ENCODE assay signal across 14 mouse cellular contexts in the genomic region with DNA sequence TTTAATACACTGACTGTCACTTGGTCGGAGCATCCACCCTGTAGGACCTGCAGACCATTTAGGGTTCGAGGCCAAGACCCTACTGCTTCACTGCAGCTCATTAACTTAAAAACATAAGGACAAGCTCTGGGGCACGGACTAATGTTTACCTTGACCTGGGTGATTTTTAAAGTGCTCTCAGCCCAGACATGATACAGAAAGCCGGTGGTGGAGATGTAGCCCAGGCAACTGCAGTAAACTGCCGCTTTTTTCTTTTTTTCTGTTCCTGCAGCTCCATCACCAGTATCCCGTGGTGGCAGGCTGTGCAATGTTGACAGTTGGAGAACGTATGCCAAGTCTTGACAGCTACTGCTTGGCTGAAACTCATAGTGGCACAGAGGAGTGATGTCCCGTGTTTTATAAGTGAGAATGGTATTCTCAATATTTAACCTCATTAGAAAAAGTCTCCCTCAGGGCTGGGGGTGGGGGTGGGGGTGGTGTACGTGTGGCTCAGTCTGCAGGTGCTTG. TPM values are rescaled to one million over a fixed set of nuclear protein-coding genes. Genes with fewer than 3 reads are reported as not detected.
DNase-seq lines count a peak whose midpoint lies in the region; ATAC-seq and TF ChIP-seq lines count a peak whose summit lies in the region.
"Had no signal": no experiment of that assay in that cellular context is flagged by ENCODE, and none has a peak within 500 bp of the region (broad histone marks: within the 10 kb centered on the region; RNA-seq: fewer than 3 reads in every experiment).

No protein-coding gene starts in this region.

- H3K4me3 ChIP-seq in forebrain, embryonic 14.5 days (ENCODE audit: low read depth, low read length): no peak overlapping the region
- H3K4me3 ChIP-seq in forebrain, embryonic 11.5 days (ENCODE audit: low read depth, low read length): no peak overlapping the region
- no peak overlapping the region for H3K4me3 ChIP-seq in lung, postnatal 0 days (ENCODE audit: low read depth, low read length)
- H3K4me3 ChIP-seq: embryonic facial prominence, embryonic 12.5 days; heart, embryonic 12.5 days had no signal

- H3K27me3 ChIP-seq in forebrain, embryonic 14.5 days (replicated peaks; ENCODE audit: control insufficient read depth, insufficient read depth, low read length): no peaks in the 10 kb centered on the region
- no peaks in the 10 kb centered on the region for H3K27me3 ChIP-seq in forebrain, embryonic 11.5 days (ENCODE audit: control insufficient read depth, insufficient read depth, low read length)
- no peaks in the 10 kb centered on the region for H3K27me3 ChIP-seq in lung, postnatal 0 days (replicated peaks; ENCODE audit: insufficient read depth, low read length)
- H3K27me3 ChIP-seq: embryonic facial prominence, embryonic 12.5 days; heart, embryonic 12.5 days had no signal

- no peak overlapping the region for H3K9ac ChIP-seq in forebrain, embryonic 14.5 days (ENCODE audit: low read length)
- H3K9ac ChIP-seq in forebrain, embryonic 11.5 days (ENCODE audit: low read length): no peak overlapping the region
- H3K9ac ChIP-seq in lung, postnatal 0 days (replicated peaks; ENCODE audit: low read depth): no peak overlapping the region
- H3K9ac ChIP-seq: embryonic facial prominence, embryonic 12.5 days; heart, embryonic 12.5 days had no signal

- H3K4me2 ChIP-seq in forebrain, embryonic 14.5 days (ENCODE audit: low read length): no peak overlapping the region
- no peak overlapping the region for H3K4me2 ChIP-seq in forebrain, embryonic 11.5 days (ENCODE audit: low read depth, low read length, severe bottlenecking)
- no peak overlapping the region for H3K4me2 ChIP-seq in lung, postnatal 0 days (replicated peaks; ENCODE audit: low read depth, low read length)
- H3K4me2 ChIP-seq: embryonic facial prominence, embryonic 12.5 days; heart, embryonic 12.5 days had no signal

- ATAC-seq in forebrain, embryonic 14.5 days: peak; percentile 71; the same call in 1 of the 2 replicates
- ATAC-seq in forebrain, embryonic 11.5 days (replicated peaks; ENCODE audit: low FRiP score): no peak
- ATAC-seq in lung, postnatal 0 days: no peak

- no peak for TF ChIP-seq EP300 in lung, postnatal 0 days (IDR thresholded peaks at IDR 0.05)

- TF ChIP-seq CTCF in lung, postnatal 0 days (IDR thresholded peaks at IDR 0.05): no peak

- H3K4me1 ChIP-seq in forebrain, embryonic 14.5 days (ENCODE audit: control insufficient read depth, insufficient read depth, low read length): no peaks in the 10 kb centered on the region
- no peaks in the 10 kb centered on the region for H3K4me1 ChIP-seq in forebrain, embryonic 11.5 days (replicated peaks; ENCODE audit: control insufficient read depth, insufficient read depth, low read length)
- H3K4me1 ChIP-seq in lung, postnatal 0 days (ENCODE audit: insufficient read depth, low read depth, low read length): no peaks in the 10 kb centered on the region
- H3K4me1 ChIP-seq: embryonic facial prominence, embryonic 12.5 days; heart, embryonic 12.5 days had no signal

- no peak overlapping the region for H3K27ac ChIP-seq in forebrain, embryonic 14.5 days (ENCODE audit: low read depth, low read length)
- no peak overlapping the region for H3K27ac ChIP-seq in forebrain, embryonic 11.5 days (ENCODE audit: low read depth, low read length)
- H3K27ac ChIP-seq in lung, postnatal 0 days (ENCODE audit: low read length): no peak overlapping the region
- H3K27ac ChIP-seq: embryonic facial prominence, embryonic 12.5 days had no signal

- H3K9me3 ChIP-seq in forebrain, embryonic 14.5 days (replicated peaks; ENCODE audit: control insufficient read depth, low read length): no peaks in the 10 kb centered on the region
- no peaks in the 10 kb centered on the region for H3K9me3 ChIP-seq in forebrain, embryonic 11.5 days (ENCODE audit: control insufficient read depth, low read length)
- H3K9me3 ChIP-seq in lung, postnatal 0 days (ENCODE audit: low read length): no peaks in the 10 kb centered on the region
- H3K9me3 ChIP-seq: embryonic facial prominence, embryonic 12.5 days had no signal

- 61% methylated on average over 9 of the region's 9 CpGs for WGBS in forebrain, embryonic 14.5 days
- WGBS in forebrain, embryonic 11.5 days: 78% methylated on average over 9 of the region's 9 CpGs
- 27% methylated on average over 9 of the region's 9 CpGs for WGBS in lung, postnatal 0 days

- H3K36me3 ChIP-seq in forebrain, embryonic 14.5 days (ENCODE audit: control insufficient read depth, insufficient read depth, low read length): no peaks in the 10 kb centered on the region
- H3K36me3 ChIP-seq in forebrain, embryonic 11.5 days (ENCODE audit: control insufficient read depth, insufficient read depth, low read length): no peaks in the 10 kb centered on the region
- no peaks in the 10 kb centered on the region for H3K36me3 ChIP-seq in lung, postnatal 0 days (ENCODE audit: insufficient read depth, low read length)
- H3K36me3 ChIP-seq: embryonic facial prominence, embryonic 12.5 days; heart, embryonic 12.5 days had no signal

- peak; percentile 79 for DNase-seq in forebrain, embryonic 14.5 days (ENCODE audit: low spot score)
- no peak for DNase-seq in forebrain, embryonic 11.5 days (ENCODE audit: low spot score)
- DNase-seq in lung, postnatal 0 days (ENCODE audit: low spot score): peak; percentile 7
- no peak for DNase-seq in lung, adult 18-20 months
- DNase-seq in cerebellum, adult 9-11 months: peak; percentile 67
- peak; percentile 7 to 59 for DNase-seq in layer of hippocampus, postnatal 14 days (ENCODE audit: low spot score in 2 of 2)
- DNase-seq in left cerebral cortex, adult 8-10 months (ENCODE audit: low spot score in 2 of 2): no peak
- no peak for DNase-seq in embryo, embryonic 9.5 days (ENCODE audit: extremely low spot score)
- DNase-seq: kidney, postnatal 4 days; liver; lung, postnatal 4 days had no signal

RNA-seq across cellular contexts. Expression of gene Cfap221, which starts 39.3 kb away (rescaled TPM):
- polyA plus RNA-seq in forebrain, embryonic 14.5 days (2014; fragmentation: Nextera tagmentation; extraction: Ambion mirVana): 0.15 and 0.48 TPM in 2 replicates
- polyA plus RNA-seq in forebrain, embryonic 11.5 days (2014; fragmentation: Nextera tagmentation; extraction: Ambion mirVana): 0.21 TPM in 1 of 2 replicates, not detected in the other
- 0.39 and 1.7 TPM in 2 replicates for polyA plus RNA-seq in lung, postnatal 0 days (2015; fragmentation: Nextera tagmentation; extraction: Ambion mirVana)
- 1 to 10 TPM in 1 of 2 experiments, under 1 TPM in 1; 0.90 to 1.1 TPM for total RNA-seq in layer of hippocampus, postnatal 14 days (2021)
- under 1 TPM; 0.33 to 0.63 (median 0.53) TPM for total RNA-seq in left cerebral cortex, adult 8-10 months (2022)
- total RNA-seq: monocyte, adult 5-6 weeks had no signal
- polyA plus RNA-seq: heart, embryonic 12.5 days had no signal

RNA-seq across cellular contexts. Expression of gene Tmem177, which starts 44.8 kb away (rescaled TPM):
- polyA plus RNA-seq in forebrain, embryonic 14.5 days (2014; fragmentation: Nextera tagmentation; extraction: Ambion mirVana): 13.3 TPM in 2 replicates
- 9.5 and 10.6 TPM in 2 replicates for polyA plus RNA-seq in forebrain, embryonic 11.5 days (2014; fragmentation: Nextera tagmentation; extraction: Ambion mirVana)
- polyA plus RNA-seq in lung, postnatal 0 days (2015; fragmentation: Nextera tagmentation; extraction: Ambion mirVana): 3.4 and 4.5 TPM in 2 replicates
- 1 to 10 TPM; 5.8 to 5.9 TPM for total RNA-seq in layer of hippocampus, postnatal 14 days (2021)
- 1 to 10 TPM; 7.0 to 9.3 (median 7.8) TPM for total RNA-seq in left cerebral cortex, adult 8-10 months (2022)

RNA-seq across cellular contexts. Expression of gene Sctr, which starts 48.9 kb away (rescaled TPM):
- 0.52 and 0.56 TPM in 2 replicates for polyA plus RNA-seq in forebrain, embryonic 14.5 days (2014; fragmentation: Nextera tagmentation; extraction: Ambion mirVana)
- 0.29 and 0.39 TPM in 2 replicates for polyA plus RNA-seq in forebrain, embryonic 11.5 days (2014; fragmentation: Nextera tagmentation; extraction: Ambion mirVana)
- 0.14 TPM in 2 replicates for polyA plus RNA-seq in lung, postnatal 0 days (2015; fragmentation: Nextera tagmentation; extraction: Ambion mirVana)
- total RNA-seq in layer of hippocampus, postnatal 14 days (2021): 1 to 10 TPM; 2.0 to 2.4 TPM
- total RNA-seq in left cerebral cortex, adult 8-10 months (2022): under 1 TPM in 2 of 4 experiments, not detected in 2; 0.52 to 0.63 TPM
- total RNA-seq: monocyte, adult 5-6 weeks had no signal

Comparison
In these comparisons a context has a peak if more than half of its experiments do, and no peak if none do; other contexts are left out.
1. DNase-seq: peak in forebrain, embryonic 14.5 days (single experiment), lung, postnatal 0 days (single experiment), cerebellum, adult 9-11 months (single experiment) and layer of hippocampus, postnatal 14 days (2 of 2); none in forebrain, embryonic 11.5 days (single experiment), lung, adult 18-20 months (0 of 2), left cerebral cortex, adult 8-10 months (0 of 2) and embryo, embryonic 9.5 days (single experiment).